Mouse (Mus musculus) urinary bladder, postnatal 10 days (tissue): ENCODE measurements around the gene Rnd2.
A peak's percentile ranks its signal among the peaks of the same experiment; 100 is the strongest.
"Not testable (repeated sequence)": the region's sequence is repeated elsewhere in the genome, so short reads cannot be mapped to it uniquely, and the experiment has no call there.

ENCODE experiments used
- DNase-seq: peaks from one replicate; pipeline ENCODE4 v3.0.0; 2022; ENCODE audit warnings: low spot score

Rnd2 gene

GRCm38 (mm10) chr11:101446860-101447259 is 17.9 kb upstream of the Rnd2 start:
- DNase-seq: not testable (repeated sequence)

GRCm38 (mm10) chr11:101447786-101448185 is 17.0 kb upstream of the Rnd2 start:
- no peak for DNase-seq

GRCm38 (mm10) chr11:101448274-101448746 is 16.5 kb upstream of the Rnd2 start, which contains the start of gene Ifi35:
Ifi35 (plus strand) TSS chr11:101448407.
- no peak for DNase-seq

GRCm38 (mm10) chr11:101448899-101449298 is 15.9 kb upstream of the Rnd2 start:
- no peak for DNase-seq

GRCm38 (mm10) chr11:101449596-101449995 is 15.2 kb upstream of the Rnd2 start:
- not testable (repeated sequence) for DNase-seq

- DNase-seq: no peak
These were observed 14.4 kb upstream of the Rnd2 start for GRCm38 (mm10) chr11:101450394-101450793.

- no peak for DNase-seq
These were observed 13.3 kb upstream of the Rnd2 start for GRCm38 (mm10) chr11:101451536-101451935.

GRCm38 (mm10) chr11:101452093-101452774 is 12.6 kb upstream of the Rnd2 start:
- DNase-seq: no peak

GRCm38 (mm10) chr11:101454702-101455101 is 10.1 kb upstream of the Rnd2 start:
- DNase-seq: no peak

- DNase-seq: no peak
These were observed 9.2 kb upstream of the Rnd2 start for GRCm38 (mm10) chr11:101455627-101456026.

- DNase-seq: no peak
These were observed 7.2 kb upstream of the Rnd2 start for GRCm38 (mm10) chr11:101457631-101458030.

- no peak for DNase-seq
These were observed 6.6 kb upstream of the Rnd2 start for GRCm38 (mm10) chr11:101458217-101458616.

GRCm38 (mm10) chr11:101459716-101460115 is 5.1 kb upstream of the Rnd2 start:
- DNase-seq: no peak

- no peak for DNase-seq
These were observed 4.5 kb upstream of the Rnd2 start for GRCm38 (mm10) chr11:101460321-101460720.

- no peak for DNase-seq
These were observed 2.7 kb upstream of the Rnd2 start for GRCm38 (mm10) chr11:101462141-101462540.

- DNase-seq: no peak
These were observed 2.0 kb upstream of the Rnd2 start for GRCm38 (mm10) chr11:101462583-101463440.

GRCm38 (mm10) chr11:101465101-101465868 is 486 bp downstream of the Rnd2 start:
- DNase-seq: peak; percentile 18

GRCm38 (mm10) chr11:101465869-101466551 is 1.2 kb downstream of the Rnd2 start, which contains the start of gene Vat1:
Vat1 (minus strand) TSS chr11:101466230.
- peak; percentile 37 for DNase-seq

- DNase-seq: not testable (repeated sequence)
These were observed 1.8 kb downstream of the Rnd2 start for GRCm38 (mm10) chr11:101466552-101466950.

GRCm38 (mm10) chr11:101467477-101468262 is 2.9 kb downstream of the Rnd2 start:
- DNase-seq: no peak

GRCm38 (mm10) chr11:101468263-101468688 is 3.5 kb downstream of the Rnd2 start:
- peak; percentile 14 for DNase-seq
